Mouse (Mus musculus) limb, embryonic 13.5 days (tissue): ENCODE results near the gene Prex1. TPM values are rescaled to one million over a fixed set of nuclear protein-coding genes. Genes with fewer than 3 reads are reported as not detected.

Experiments used
- ATAC-seq: fragments of 200-750 bp; cut with Nextera tagmentation; 2 replicates; pipeline ENCODE4 v1.8.0; 2017; ENCODE audit warnings: low read depth, moderate number of reproducible peaks, moderate TSS enrichment; ENCODE audit not compliant: low FRiP score
- H3K27ac ChIP-seq: fragments of 300-500 bp; sonication (generic); 2 replicates; pipeline ENCODE4 v1.5.1; 2015; ENCODE audit warnings: inconsistent platforms, mild to moderate bottlenecking, moderate library complexity
- H3K27me3 ChIP-seq: fragments of 300-500 bp; sonication (generic); 2 replicates; pipeline ENCODE4 v1.6.1; 2015; ENCODE audit warnings: mild to moderate bottlenecking, inconsistent platforms
- H3K36me3 ChIP-seq: fragments of 300-500 bp; sonication (generic); 2 replicates; pipeline ENCODE4 v1.6.1; 2015; ENCODE audit warnings: inconsistent platforms, mild to moderate bottlenecking, moderate library complexity
- H3K4me1 ChIP-seq: fragments of 300-500 bp; sonication (generic); 2 replicates; pipeline ENCODE4 v1.6.1; 2015; ENCODE audit warnings: inconsistent platforms
- H3K4me2 ChIP-seq: fragments of 300-500 bp; sonication (generic); replicated peaks from 2 replicates; pipeline ENCODE4 v1.6.1; 2015; ENCODE audit warnings: inconsistent platforms, mild to moderate bottlenecking, moderate library complexity
- H3K4me3 ChIP-seq: fragments of 300-500 bp; sonication (generic); 2 replicates; pipeline ENCODE4 v1.5.1; 2015; ENCODE audit warnings: moderate library complexity, mild to moderate bottlenecking, inconsistent platforms
- H3K9ac ChIP-seq: fragments of 300-500 bp; sonication (generic); 2 replicates; pipeline ENCODE4 v1.6.1; 2015; ENCODE audit warnings: mild to moderate bottlenecking, inconsistent platforms
- H3K9me3 ChIP-seq: fragments of 300-500 bp; sonication (generic); 2 replicates; pipeline ENCODE4 v1.6.1; 2016; ENCODE audit warnings: inconsistent platforms
- WGBS: fragments of 180-500 bp; shearing (Covaris S2); methylation state at CpG from one replicate; pipeline ENCODE4 v1.1.7; 2015; 5-methylcytosine and 5-hydroxymethylcytosine counted together
- polyA plus RNA-seq: library from polyadenylated mRNA; unstranded; fragments of >200 nt; fragmentation: Nextera tagmentation; extraction: Ambion mirVana; gene quantifications from 2 replicates; pipeline ENCODE4 v1.2.1, GENCODE M21; 2015

Prex1 gene
- polyA plus RNA-seq, 1 experiment from 2014 or later = 19.4 TPM

- H3K9me3 ChIP-seq = no peaks in the 10 kb centered on the region
- H3K9ac ChIP-seq = no peak overlapping the region
- no peak overlapping the region for H3K4me2 ChIP-seq
- no peaks in the 10 kb centered on the region for H3K4me1 ChIP-seq
- H3K36me3 ChIP-seq = peaks cover 59% of the 10 kb centered on the region
- ATAC-seq = no peak
- no peak overlapping the region for H3K27ac ChIP-seq
- no peak overlapping the region for H3K4me3 ChIP-seq
- no peaks in the 10 kb centered on the region for H3K27me3 ChIP-seq
- WGBS = 87% methylated on average over 5 of the region's 5 CpGs
These were observed 140.0 kb downstream of the Prex1 start for GRCm38 (mm10) chr2:166573621-166574020.

GRCm38 (mm10) chr2:166572297-166572696, 141.3 kb downstream of the Prex1 start:
- no peaks in the 10 kb centered on the region for H3K27me3 ChIP-seq
- H3K9me3 ChIP-seq = no peaks in the 10 kb centered on the region
- ATAC-seq = no peak
- H3K4me3 ChIP-seq = no peak overlapping the region
- H3K27ac ChIP-seq = no peak overlapping the region
- H3K36me3 ChIP-seq = peaks cover 59% of the 10 kb centered on the region
- H3K9ac ChIP-seq = no peak overlapping the region
- 95% methylated on average over 3 of the region's 3 CpGs for WGBS
- no peaks in the 10 kb centered on the region for H3K4me1 ChIP-seq
- no peak overlapping the region for H3K4me2 ChIP-seq

DNA sequence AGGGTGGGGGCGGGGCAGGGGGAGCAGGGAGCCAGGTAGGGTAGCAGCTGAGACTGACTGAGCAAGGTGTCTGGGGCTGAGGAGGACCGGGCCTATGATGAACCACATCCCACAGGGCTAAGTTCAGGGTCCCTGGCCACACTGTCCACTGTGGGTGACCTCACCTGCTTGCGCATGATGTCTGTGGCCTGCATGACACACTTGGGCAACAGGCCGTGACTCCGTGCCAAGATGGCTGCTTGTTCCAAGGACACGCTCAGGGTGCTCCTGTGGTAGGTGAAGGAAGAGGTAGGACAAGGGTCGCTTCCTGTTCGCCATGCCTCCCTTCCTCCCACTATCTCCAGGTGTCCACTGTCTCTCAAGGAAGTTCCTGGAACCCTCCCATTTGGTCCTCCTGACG, 144.4 kb downstream of the Prex1 start:
- Histone ChIP-seq H3K4me3 (no peak overlapping the region), H3K9ac (no peak overlapping the region), H3K4me2 (no peak overlapping the region), H3K27me3 (no peaks in the 10 kb centered on the region), H3K4me1 (0 out of 2 replicates have a peak, but pooled peaks cover 3% of the 10 kb centered on the region), H3K27ac (no peak overlapping the region), H3K36me3 (peaks cover 64% of the 10 kb centered on the region), H3K9me3 (no peaks in the 10 kb centered on the region)
- WGBS = 88% methylated on average over 9 of the region's 9 CpGs
- ATAC-seq = no peak

- 74% methylated on average over 5 of the region's 5 CpGs for WGBS
- H3K27me3 ChIP-seq = no peaks in the 10 kb centered on the region
- peaks cover 9% of the 10 kb centered on the region for H3K4me1 ChIP-seq
- no peak overlapping the region for H3K4me3 ChIP-seq
- no peak overlapping the region for H3K4me2 ChIP-seq
- no peak overlapping the region for H3K9ac ChIP-seq
- H3K9me3 ChIP-seq = no peaks in the 10 kb centered on the region
- peaks cover 35% of the 10 kb centered on the region for H3K36me3 ChIP-seq
- H3K27ac ChIP-seq = no peak overlapping the region
- ATAC-seq = no peak
These were observed 148.1 kb downstream of the Prex1 start for GRCm38 (mm10) chr2:166565503-166565902.

DNA sequence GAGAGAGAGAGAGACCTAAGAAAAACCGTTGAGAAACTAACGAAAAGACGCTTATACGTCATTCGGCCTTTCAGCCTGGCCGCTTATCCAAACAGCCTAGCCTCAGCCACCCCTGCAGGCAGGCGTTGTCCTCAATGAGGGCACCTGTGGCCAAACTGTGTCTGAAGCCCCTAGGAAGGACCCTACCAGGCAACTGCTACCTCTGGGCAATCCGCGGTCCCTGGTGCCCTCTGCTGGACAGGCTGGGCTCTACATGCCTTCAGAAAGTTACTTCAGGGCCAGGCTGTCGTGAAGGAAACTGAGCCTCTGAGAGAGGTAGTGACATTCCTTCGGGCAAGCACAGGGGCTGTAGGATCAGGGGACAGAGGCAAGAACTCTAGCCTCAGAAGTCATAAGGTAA, 149.2 kb downstream of the Prex1 start:
- Histone ChIP-seq H3K9ac (no peak overlapping the region), H3K36me3 (peaks cover 32% of the 10 kb centered on the region), H3K27me3 (no peaks in the 10 kb centered on the region), H3K9me3 (no peaks in the 10 kb centered on the region), H3K4me1 (peaks cover 17% of the 10 kb centered on the region), H3K27ac (no peak overlapping the region), H3K4me2 (peak overlapping the region; percentile 49), H3K4me3 (no peak overlapping the region)
- ATAC-seq = peak; percentile 60; the same call in 1 of the 2 replicates
- WGBS = 8% methylated on average over 11 of the region's 11 CpGs

DNA sequence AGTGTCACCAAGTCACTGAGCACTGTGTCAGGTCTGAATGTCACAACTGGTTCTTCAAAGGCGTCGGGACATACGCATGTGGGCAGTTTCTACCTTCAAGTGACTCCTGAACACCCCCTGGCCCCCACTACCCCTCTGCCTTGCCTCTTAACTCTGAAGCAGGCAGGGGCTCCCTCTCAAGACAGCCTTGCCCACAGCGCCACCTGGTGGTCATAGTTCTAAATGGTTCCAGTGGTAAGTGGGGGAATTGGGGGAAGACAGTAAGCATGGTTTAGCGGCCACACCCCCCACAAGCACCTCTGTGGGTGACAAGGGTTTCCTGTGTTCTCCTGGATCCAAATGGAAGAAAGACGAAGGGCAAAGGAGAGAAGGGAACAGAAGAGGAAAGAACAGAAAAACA, 149.7 kb downstream of the Prex1 start:
- no peaks in the 10 kb centered on the region for H3K9me3 ChIP-seq
- peak overlapping the region; percentile 49 for H3K4me2 ChIP-seq
- no peak overlapping the region for H3K9ac ChIP-seq
- peaks cover 29% of the 10 kb centered on the region for H3K36me3 ChIP-seq
- no peak overlapping the region for H3K27ac ChIP-seq
- WGBS = 7% methylated on average over 6 of the region's 6 CpGs
- H3K27me3 ChIP-seq = no peaks in the 10 kb centered on the region
- no peak overlapping the region for H3K4me3 ChIP-seq
- H3K4me1 ChIP-seq = peaks cover 20% of the 10 kb centered on the region
- ATAC-seq = 0 out of 2 replicates have a peak, but pooled peaks have one; percentile 37

DNA sequence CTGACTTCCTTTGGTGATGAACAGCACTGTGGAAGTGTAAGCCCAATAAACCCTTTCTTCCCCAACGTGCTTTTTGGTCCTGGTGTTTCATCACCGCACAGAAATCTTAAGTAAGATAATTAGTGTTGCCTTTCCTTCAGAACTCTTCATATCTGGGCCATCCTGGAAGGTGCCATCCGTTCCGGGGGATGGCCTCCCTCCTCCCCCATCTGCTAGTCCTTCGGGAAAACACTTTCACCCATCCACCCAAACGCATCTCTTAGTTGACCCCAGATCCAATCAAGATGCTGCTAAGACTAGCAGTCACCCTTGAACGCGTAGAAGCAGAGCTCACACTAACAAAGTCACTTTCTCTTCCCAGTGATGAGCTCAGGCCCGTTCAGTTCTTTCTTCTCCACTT, 150.6 kb downstream of the Prex1 start:
- Histone ChIP-seq H3K4me3 (no peak overlapping the region), H3K27ac (no peak overlapping the region), H3K4me1 (peaks cover 20% of the 10 kb centered on the region), H3K36me3 (peaks cover 21% of the 10 kb centered on the region), H3K9ac (no peak overlapping the region), H3K27me3 (no peaks in the 10 kb centered on the region), H3K4me2 (no peak overlapping the region), H3K9me3 (no peaks in the 10 kb centered on the region)
- 90% methylated on average over 9 of the region's 9 CpGs for WGBS
- ATAC-seq = no peak

GRCm38 (mm10) chr2:166561781-166562180, 151.9 kb downstream of the Prex1 start:
- WGBS = 66% methylated on average over 7 of the region's 7 CpGs
- peaks cover 10% of the 10 kb centered on the region for H3K36me3 ChIP-seq
- peaks cover 20% of the 10 kb centered on the region for H3K4me1 ChIP-seq
- 0 out of 2 replicates have a peak overlapping the region, but pooled peaks have one; percentile 4 for H3K9ac ChIP-seq
- H3K27ac ChIP-seq = no peak overlapping the region
- H3K27me3 ChIP-seq = no peaks in the 10 kb centered on the region
- no peaks in the 10 kb centered on the region for H3K9me3 ChIP-seq
- ATAC-seq = no peak
- no peak overlapping the region for H3K4me2 ChIP-seq
- no peak overlapping the region for H3K4me3 ChIP-seq

GRCm38 (mm10) chr2:166560826-166561225, 152.8 kb downstream of the Prex1 start:
- no peak for ATAC-seq
- WGBS = 75% methylated on average over 7 of the region's 7 CpGs
- peaks cover 20% of the 10 kb centered on the region for H3K4me1 ChIP-seq

DNA sequence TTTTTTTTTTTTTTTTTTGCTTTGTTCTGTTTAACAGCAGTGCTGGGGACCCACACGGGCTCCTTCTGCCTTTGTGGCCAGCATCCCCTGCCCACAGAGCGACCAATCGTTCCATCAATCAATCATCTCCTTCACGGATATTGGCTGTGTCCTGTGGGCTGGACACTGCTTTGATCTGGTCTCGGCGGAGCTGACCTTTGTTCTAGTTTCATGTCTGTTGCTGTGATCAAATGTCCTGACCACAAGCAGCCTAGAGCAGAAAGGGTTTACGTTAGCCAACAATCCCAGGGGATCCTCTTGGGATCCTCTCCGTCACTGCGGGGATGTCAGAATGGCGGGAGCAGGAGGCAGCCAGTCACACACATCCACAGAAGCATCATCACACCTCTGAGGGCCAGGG, 154.1 kb downstream of the Prex1 start:
- no peak for ATAC-seq
- H3K9me3 ChIP-seq = no peaks in the 10 kb centered on the region
- H3K27me3 ChIP-seq = no peaks in the 10 kb centered on the region
- H3K4me3 ChIP-seq = no peak overlapping the region
- H3K9ac ChIP-seq = peak overlapping the region; percentile 53
- H3K4me1 ChIP-seq = peaks cover 17% of the 10 kb centered on the region
- H3K36me3 ChIP-seq = no peaks in the 10 kb centered on the region
- H3K4me2 ChIP-seq = 0 out of 2 replicates have a peak overlapping the region, but pooled peaks have one; percentile 9
- 22% methylated on average over 10 of the region's 10 CpGs for WGBS
- H3K27ac ChIP-seq = no peak overlapping the region; the same call in 1 of the 2 replicates

More at GRCm38 (mm10) chr2:166560826-166561225, 152.8 kb downstream of the Prex1 start:
- Histone ChIP-seq H3K9me3 (no peaks in the 10 kb centered on the region), H3K27me3 (no peaks in the 10 kb centered on the region), H3K9ac (no peak overlapping the region), H3K27ac (no peak overlapping the region), H3K4me2 (no peak overlapping the region), H3K36me3 (peaks cover 5% of the 10 kb centered on the region; the same call in 1 of the 2 replicates), H3K4me3 (no peak overlapping the region)

DNA sequence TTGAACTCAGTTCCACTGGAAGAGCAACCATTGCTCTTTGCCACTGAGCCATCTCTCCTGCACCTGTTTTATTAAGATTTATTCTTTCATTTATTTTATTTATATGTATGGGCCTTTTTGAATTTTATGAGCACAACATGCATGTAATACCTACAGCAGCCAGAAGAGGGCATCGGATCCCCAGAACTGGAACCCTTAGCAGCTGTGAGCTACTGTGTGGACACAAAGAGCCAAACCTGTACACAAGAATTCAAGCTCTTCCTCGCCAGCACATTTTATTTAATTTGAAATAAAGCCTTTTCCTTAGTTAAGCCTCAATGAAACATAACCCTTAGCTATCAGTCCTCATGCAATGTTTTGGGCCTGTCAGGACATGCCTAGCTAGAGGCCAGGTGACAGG, 158.1 kb downstream of the Prex1 start:
- ATAC-seq = no peak
- Histone ChIP-seq H3K27me3 (no peaks in the 10 kb centered on the region), H3K4me1 (peaks cover 31% of the 10 kb centered on the region), H3K4me3 (no peak overlapping the region), H3K36me3 (no peaks in the 10 kb centered on the region), H3K4me2 (no peak overlapping the region), H3K9ac (no peak overlapping the region), H3K9me3 (no peaks in the 10 kb centered on the region), H3K27ac (no peak overlapping the region)
- 53% methylated on average over 2 of the region's 2 CpGs for WGBS

- no peak overlapping the region for H3K27ac ChIP-seq
- no peaks in the 10 kb centered on the region for H3K27me3 ChIP-seq
- no peaks in the 10 kb centered on the region for H3K9me3 ChIP-seq
- no peak overlapping the region for H3K4me3 ChIP-seq
- ATAC-seq = peak; percentile 17; the same call in 1 of the 2 replicates
- H3K4me1 ChIP-seq = peaks cover 31% of the 10 kb centered on the region
- H3K36me3 ChIP-seq = no peaks in the 10 kb centered on the region
- no peak overlapping the region for H3K4me2 ChIP-seq
- H3K9ac ChIP-seq = no peak overlapping the region
- 68% methylated on average over 11 of the region's 11 CpGs for WGBS
These were observed 159.5 kb downstream of the Prex1 start for GRCm38 (mm10) chr2:166554169-166554505.

- peak overlapping the region; percentile 28 for H3K27ac ChIP-seq
- 23% methylated on average over 18 of the region's 18 CpGs for WGBS
- peaks cover 32% of the 10 kb centered on the region for H3K4me1 ChIP-seq
- ATAC-seq = peak; percentile 45
- no peaks in the 10 kb centered on the region for H3K9me3 ChIP-seq
- no peaks in the 10 kb centered on the region for H3K27me3 ChIP-seq
- peak overlapping the region; percentile 35 for H3K4me2 ChIP-seq
- no peak overlapping the region for H3K9ac ChIP-seq
- no peak overlapping the region for H3K4me3 ChIP-seq
- H3K36me3 ChIP-seq = no peaks in the 10 kb centered on the region
These were observed 160.0 kb downstream of the Prex1 start for GRCm38 (mm10) chr2:166553502-166554168.
